Mouse (Mus musculus) erythroblast, embryonic 14.5 days (primary cell): ENCODE measurements around the gene Cenps.

Experiments used
- GATA1 ChIP-seq: IDR thresholded peaks from 2 replicates; pipeline ENCODE4 v1.6.1; 2012; ENCODE audit warnings: low read length, inconsistent platforms, mixed read lengths
- TAL1 ChIP-seq: IDR thresholded peaks from 3 replicates; pipeline ENCODE4 v1.6.1; 2012; ENCODE audit warnings: low read length, inconsistent platforms, mixed read lengths

DNA sequence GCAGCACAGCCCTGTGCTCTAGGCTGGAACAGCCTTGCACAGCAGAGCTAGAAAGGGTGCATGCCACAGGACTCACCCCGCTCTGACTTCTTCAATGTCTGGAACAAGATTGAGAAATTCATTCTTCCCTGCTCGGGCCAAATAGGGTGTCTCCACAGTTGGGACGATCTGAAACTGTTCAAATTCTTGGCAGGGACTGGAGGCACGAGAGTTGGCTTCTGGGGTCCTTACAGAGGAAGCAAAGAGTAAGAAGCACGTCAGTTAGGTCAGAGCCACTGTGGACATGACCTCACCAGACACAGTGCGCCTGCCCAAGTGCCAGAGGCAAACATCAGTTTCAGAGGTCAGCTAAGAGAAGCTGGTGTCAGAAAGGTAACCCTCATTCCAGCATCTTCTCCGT lies 44.8 kb upstream of the Cenps start:
- TF ChIP-seq TAL1 (no peak), GATA1 (no peak)
